Comparison of ENCODE assay signal across 12 mouse cellular contexts in genomic region chr7:134773761-134774415, GRCm38 (mm10).
DNase-seq lines count a peak whose midpoint lies in the region; ATAC-seq and TF ChIP-seq lines count a peak whose summit lies in the region.
"Had no signal": no experiment of that assay in that cellular context is flagged by ENCODE, and none has a peak within 500 bp of the region (broad histone marks: within the 10 kb centered on the region; RNA-seq: fewer than 3 reads in every experiment).

No protein-coding gene starts in this region.

- no peaks in the 10 kb centered on the region for H3K9me3 ChIP-seq in forebrain, embryonic 15.5 days
- H3K9me3 ChIP-seq in midbrain, embryonic 16.5 days (replicated peaks; ENCODE audit: control insufficient read depth, low read length, poor library complexity, severe bottlenecking) = no peaks in the 10 kb centered on the region
- H3K9me3 ChIP-seq: limb, embryonic 12.5 days had no signal

- intact Hi-C loops in left cerebral cortex, postnatal 36 days (cut with DNase I) = loop anchor here (2.0 kb wide), 1 partner anchor 49 kb away; no protein-coding TSS in a partner anchor
- intact Hi-C loops in left cerebral cortex, postnatal 4 days (cut with DNase I) = no loop called here

- H3K4me3 ChIP-seq in forebrain, embryonic 15.5 days = no peak overlapping the region
- H3K4me3 ChIP-seq in midbrain, embryonic 16.5 days (ENCODE audit: low read depth, low read length) = no peak overlapping the region
- H3K4me3 ChIP-seq: limb, embryonic 12.5 days had no signal

- CTCF ChIA-PET in Patski (lab: Charles Lee) = no interaction called here

- H3K36me3 ChIP-seq in forebrain, embryonic 15.5 days = no peaks in the 10 kb centered on the region
- no peaks in the 10 kb centered on the region for H3K36me3 ChIP-seq in midbrain, embryonic 16.5 days (ENCODE audit: control insufficient read depth, insufficient read depth, low read length)
- H3K36me3 ChIP-seq: G1E had no signal

- no peak overlapping the region for H3K9ac ChIP-seq in forebrain, embryonic 15.5 days (replicated peaks)
- H3K9ac ChIP-seq in midbrain, embryonic 16.5 days (ENCODE audit: low read depth, low read length) = no peak overlapping the region
- H3K9ac ChIP-seq: limb, embryonic 12.5 days had no signal

- in situ Hi-C loops in Patski (cut with MboI; ENCODE audit: low pct_unique_long_range_greater_than_20kb) = loop anchor here (25.0 kb wide), 1 partner anchor 512 kb away; no protein-coding TSS in a partner anchor

- H3K4me1 ChIP-seq in forebrain, embryonic 15.5 days = peaks cover 36% of the 10 kb centered on the region
- H3K4me1 ChIP-seq in midbrain, embryonic 16.5 days (ENCODE audit: control insufficient read depth, insufficient read depth, low read length) = peaks cover 30% of the 10 kb centered on the region
- H3K4me1 ChIP-seq: limb, embryonic 12.5 days had no signal

- POLR2A ChIA-PET in Patski (lab: Charles Lee) = interaction anchor here (0.7 to 1.9 kb wide), 2 partner anchors 9 to 20 kb away, joined by 4 read pairs; no protein-coding TSS in a partner anchor

- H3K27ac ChIP-seq in forebrain, embryonic 15.5 days (replicated peaks) = peak overlapping the region; percentile 73
- peak overlapping the region; percentile 75 for H3K27ac ChIP-seq in midbrain, embryonic 16.5 days (ENCODE audit: low read length)
- H3K27ac ChIP-seq: limb, embryonic 12.5 days; macrophage had no signal

- WGBS in forebrain, embryonic 15.5 days = 66% methylated on average over 6 of the region's 6 CpGs
- 65% methylated on average over 6 of the region's 6 CpGs for WGBS in midbrain, embryonic 16.5 days

- H3K27me3 ChIP-seq in Patski = no peaks in the 10 kb centered on the region
- H3K27me3 ChIP-seq in forebrain, embryonic 15.5 days = no peaks in the 10 kb centered on the region
- no peaks in the 10 kb centered on the region for H3K27me3 ChIP-seq in midbrain, embryonic 16.5 days (ENCODE audit: control insufficient read depth, insufficient read depth, low read depth, low read length)
- H3K27me3 ChIP-seq: limb, embryonic 12.5 days had no signal

- TF ChIP-seq CTCF in Patski (IDR thresholded peaks at IDR 0.05) = no peak

- ATAC-seq in Patski = peak; percentile 88
- ATAC-seq in forebrain, embryonic 15.5 days (replicated peaks) = peak; percentile 35
- 0 out of 2 replicates have a peak, but pooled peaks have one; percentile 18 for ATAC-seq in midbrain, embryonic 16.5 days
- ATAC-seq in erythroid progenitor cell, adult 5-6 weeks (replicated peaks; ENCODE audit: low FRiP score, poor library complexity, severe bottlenecking) = no peak

- H3K4me2 ChIP-seq in forebrain, embryonic 15.5 days (replicated peaks) = peak overlapping the region; percentile 27; the same call in 1 of the 2 replicates
- H3K4me2 ChIP-seq in midbrain, embryonic 16.5 days (ENCODE audit: low read length) = peak overlapping the region; percentile 31; the same call in 1 of the 2 replicates
- H3K4me2 ChIP-seq: limb, embryonic 12.5 days had no signal

- DNase-seq in left cerebral cortex, postnatal 36 days (ENCODE audit: low spot score in 2 of 2) = peak; percentile 10 to 18
- DNase-seq in left cerebral cortex, postnatal 4 days = no peak
- DNase-seq in Patski (ENCODE audit: low read depth, low spot score) (peak; percentile 93), liver (no peak)
- DNase-seq: kidney, adult 9 months; thymus, postnatal 4 days had no signal

Comparison
In these comparisons a context has a peak if more than half of its experiments do, and no peak if none do; other contexts are left out.
1. DNase-seq: peak in left cerebral cortex, postnatal 36 days (2 of 2) and Patski (single experiment); none in left cerebral cortex, postnatal 4 days (single experiment) and liver (single experiment).